Mouse (Mus musculus) left cerebral cortex, postnatal 14 days (tissue): ENCODE data around the gene Mgp. TPM values are rescaled to one million over a fixed set of nuclear protein-coding genes. Genes with fewer than 3 reads are reported as not detected.

Source experiments
- DNase-seq, 2 experiments: peaks; one replicate each; pipeline ENCODE4 v3.0.0; 2021 to 2022; ENCODE audit warnings: low spot score in 2 of 2, mixed read lengths in 1 of 2
- intact Hi-C: fragments of 180-260 bp; cut with DNase I; formaldehyde crosslinking; loops from one replicate; pipeline ENCODE4 v1.15.1; 2025
- total RNA-seq, 2 experiments: library from RNA; stranded (reverse); gene quantifications; 2 replicates each; pipeline ENCODE4 v1.2.3; 2021

The Mgp gene
- total RNA-seq, 2 experiments from 2014 or later, result 44.9 to 54.4 TPM

GRCm38 (mm10) chr6:136824987-136825386, 50.6 kb downstream of the Mgp start:
- intact Hi-C loops, result no loop called here

More at GRCm38 (mm10) chr6:136824987-136825386, 50.6 kb downstream of the Mgp start:
- DNase-seq, result no peak

Other genes starting within 250 kb of the Mgp start
- gene Plbd1, start 213.9 kb downstream of the Mgp start, total RNA-seq, result under 1 TPM; 0.33 to 0.47 TPM
- gene Gucy2c, start 94.1 kb downstream of the Mgp start, total RNA-seq, result under 1 TPM; 0.42 to 0.57 TPM
- 10 to 100 TPM in 1 of 2 experiments, 1 to 10 TPM in 1; 7.9 to 10.4 TPM for gene Hist4h4, start 71.4 kb downstream of the Mgp start, total RNA-seq
- 10 to 100 TPM; 65.7 to 66.8 TPM for gene H2afj, start 67.6 kb downstream of the Mgp start, total RNA-seq
- 1 to 10 TPM; 2.7 to 4.8 TPM for gene BC049715, start 48.2 kb downstream of the Mgp start, total RNA-seq
- gene Wbp11, start 47.6 kb downstream of the Mgp start, total RNA-seq, result 100 to 1,000 TPM; 120 to 128 TPM
- gene Smco3, start 40.4 kb downstream of the Mgp start, total RNA-seq, result 1 to 10 TPM; 2.1 to 4.2 TPM
- gene Art4, start 18.1 kb downstream of the Mgp start, total RNA-seq, result under 1 TPM in 1 of 2 experiments, not detected in 1; 0.21 TPM
- gene Erp27, start 46.4 kb upstream of the Mgp start, total RNA-seq, result under 1 TPM; 0.34 to 0.81 TPM
- gene Pde6h, start 48.0 kb upstream of the Mgp start, total RNA-seq, result 1 to 10 TPM; 1.3 to 1.6 TPM
- gene Arhgdib, start 66.1 kb upstream of the Mgp start, total RNA-seq, result 10 to 100 TPM; 16.6 to 17.0 TPM